Mouse (Mus musculus) stomach, postnatal 0 days (tissue): ENCODE data around the gene Rxfp4.

ENCODE experiments used
- CTCF ChIP-seq: IDR thresholded peaks from 2 replicates; pipeline ENCODE4 v1.5.1; 2016; ENCODE audit warnings: antibody characterized with exemption, low read depth, mild to moderate bottlenecking, moderate library complexity
- EP300 ChIP-seq: optimal IDR thresholded peaks from 2 replicates; pipeline ENCODE3; 2016; ENCODE audit warnings: antibody characterized with exemption

DNA sequence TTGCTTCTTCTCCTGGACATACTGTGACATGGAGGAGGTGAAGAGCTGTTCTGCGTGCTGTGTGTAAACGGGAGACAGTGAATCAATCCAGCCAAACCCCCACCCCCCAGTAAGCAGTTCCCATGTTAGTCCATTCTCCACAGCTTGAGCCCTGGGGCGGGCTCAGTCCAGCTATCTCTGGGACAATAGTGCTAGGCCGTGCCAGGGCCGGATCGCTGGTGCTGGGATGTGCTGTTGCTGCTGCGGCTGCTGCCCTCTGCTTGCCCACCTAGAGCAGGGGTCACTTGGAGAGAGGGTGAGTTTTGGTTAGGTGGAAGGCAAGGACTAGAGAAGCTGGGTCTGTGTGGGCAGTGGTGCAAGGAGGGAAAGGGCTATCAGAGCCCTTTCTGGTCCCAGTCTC, 26.6 kb downstream of the Rxfp4 start:
- TF ChIP-seq CTCF (no peak), EP300 (no peak)
